In the genomic region with DNA sequence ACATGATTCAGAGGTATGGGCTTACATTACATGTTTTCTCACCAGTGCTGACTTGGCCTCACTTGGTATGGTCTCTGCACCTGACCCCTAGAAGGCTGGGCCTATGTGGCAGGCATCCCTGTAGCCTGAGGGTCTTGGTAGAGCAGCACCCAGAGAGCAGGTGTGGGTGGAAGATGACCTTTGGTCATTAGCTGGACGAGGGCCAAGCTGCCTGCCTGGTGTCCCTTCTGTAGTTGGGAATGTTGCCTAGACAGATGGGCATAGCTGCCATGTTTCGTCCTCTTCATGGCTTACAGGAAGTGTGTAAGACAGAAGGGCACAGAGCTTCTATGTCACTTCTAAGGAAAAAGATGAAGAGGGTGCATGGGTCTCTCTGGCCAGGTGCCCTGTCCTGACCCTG, we compare ENCODE assay signal across 23 mouse cellular contexts. TPM values are rescaled to one million over a fixed set of nuclear protein-coding genes. Genes with fewer than 3 reads are reported as not detected.
DNase-seq lines count a peak whose midpoint lies in the region; ATAC-seq and TF ChIP-seq lines count a peak whose summit lies in the region.
"Had no signal": no experiment of that assay in that cellular context is flagged by ENCODE, and none has a peak within 500 bp of the region (broad histone marks: within the 10 kb centered on the region; RNA-seq: fewer than 3 reads in every experiment).

No protein-coding gene starts in this region.

- ATAC-seq in kidney, embryonic 14.5 days (ENCODE audit: low FRiP score, low TSS enrichment): no peak
- no peak for ATAC-seq in liver, postnatal 0 days
- no peak for ATAC-seq in liver, embryonic 11.5 days (replicated peaks; ENCODE audit: low FRiP score)
- ATAC-seq: CD4-positive, CD25-positive, alpha-beta regulatory T cell, adult 4 months; forebrain, embryonic 14.5 days had no signal

- H3K27me3 ChIP-seq in kidney, adult 2 months (replicated peaks; ENCODE audit: control insufficient read depth, insufficient read depth, low read length): no peaks in the 10 kb centered on the region
- H3K27me3 ChIP-seq in kidney, embryonic 14.5 days (ENCODE audit: control insufficient read depth, insufficient read depth, low read length): no peaks in the 10 kb centered on the region
- no peaks in the 10 kb centered on the region for H3K27me3 ChIP-seq in liver, postnatal 0 days (ENCODE audit: insufficient read depth, low read length)
- H3K27me3 ChIP-seq in liver, embryonic 11.5 days (replicated peaks; ENCODE audit: control insufficient read depth, insufficient read depth, low read length): no peaks in the 10 kb centered on the region
- H3K27me3 ChIP-seq: embryonic facial prominence, embryonic 15.5 days had no signal

- H3K27ac ChIP-seq in kidney, adult 2 months (ENCODE audit: insufficient read depth, low read depth, low read length): no peak overlapping the region
- H3K27ac ChIP-seq in kidney, embryonic 14.5 days (ENCODE audit: low read depth, low read length): no peak overlapping the region
- no peak overlapping the region for H3K27ac ChIP-seq in liver, postnatal 0 days (ENCODE audit: low read depth)
- no peak overlapping the region for H3K27ac ChIP-seq in liver, embryonic 11.5 days (ENCODE audit: low read depth, low read length)
- H3K27ac ChIP-seq: embryonic facial prominence, embryonic 15.5 days; forebrain, embryonic 10.5 days; gastrocnemius, adult 2 months; heart, embryonic 13.5 days had no signal

- 41% methylated on average over 2 of the region's 2 CpGs for WGBS in kidney, adult 2 months
- WGBS in kidney, embryonic 14.5 days: 85% methylated on average over 2 of the region's 2 CpGs
- 65% methylated on average over 2 of the region's 2 CpGs for WGBS in liver, postnatal 0 days (ENCODE audit: insufficient replicate concordance)
- WGBS in liver, embryonic 11.5 days: 85% methylated on average over 2 of the region's 2 CpGs

- H3K4me1 ChIP-seq in kidney, adult 2 months (ENCODE audit: control insufficient read depth, insufficient read depth, low read length): no peaks in the 10 kb centered on the region
- no peaks in the 10 kb centered on the region for H3K4me1 ChIP-seq in kidney, embryonic 14.5 days (ENCODE audit: control insufficient read depth, insufficient read depth, low read length)
- no peaks in the 10 kb centered on the region for H3K4me1 ChIP-seq in liver, postnatal 0 days (ENCODE audit: insufficient read depth)
- H3K4me1 ChIP-seq in liver, embryonic 11.5 days (replicated peaks; ENCODE audit: control insufficient read depth, insufficient read depth, low read length): no peaks in the 10 kb centered on the region
- H3K4me1 ChIP-seq: embryonic facial prominence, embryonic 15.5 days had no signal

- H3K9me3 ChIP-seq in kidney, embryonic 14.5 days (ENCODE audit: control insufficient read depth, low read length): no peaks in the 10 kb centered on the region
- no peaks in the 10 kb centered on the region for H3K9me3 ChIP-seq in liver, postnatal 0 days (ENCODE audit: low read length)
- no peaks in the 10 kb centered on the region for H3K9me3 ChIP-seq in liver, embryonic 11.5 days (ENCODE audit: control insufficient read depth, low read length)
- H3K9me3 ChIP-seq: embryonic facial prominence, embryonic 15.5 days; forebrain, embryonic 10.5 days; G1E; heart, embryonic 13.5 days had no signal

- no peak overlapping the region for H3K4me2 ChIP-seq in kidney, embryonic 14.5 days (replicated peaks; ENCODE audit: low read depth, low read length)
- H3K4me2 ChIP-seq in liver, postnatal 0 days (ENCODE audit: low read depth, low read length): no peak overlapping the region
- no peak overlapping the region for H3K4me2 ChIP-seq in liver, embryonic 11.5 days
- H3K4me2 ChIP-seq: embryonic facial prominence, embryonic 15.5 days; heart, embryonic 13.5 days had no signal

- H3K4me3 ChIP-seq in kidney, adult 2 months (ENCODE audit: insufficient read depth, low read depth, low read length): no peak overlapping the region
- H3K4me3 ChIP-seq in kidney, embryonic 14.5 days (ENCODE audit: low read length): no peak overlapping the region
- H3K4me3 ChIP-seq in liver, postnatal 0 days (ENCODE audit: low read depth, low read length): no peak overlapping the region
- no peak overlapping the region for H3K4me3 ChIP-seq in liver, embryonic 11.5 days (ENCODE audit: low read depth, low read length)
- H3K4me3 ChIP-seq: embryonic facial prominence, embryonic 15.5 days; erythroblast, embryonic 14.5 days; forebrain, embryonic 10.5 days; gastrocnemius, adult 2 months; heart, embryonic 13.5 days had no signal

- TF ChIP-seq CTCF in kidney, adult 2 months (conservative IDR thresholded peaks at IDR 0.05; ENCODE audit: insufficient read depth, insufficient read length, low read depth, low read length): no peak
- TF ChIP-seq CTCF in liver, postnatal 0 days (IDR thresholded peaks at IDR 0.05; ENCODE audit: low read depth): no peak

- no peak for TF ChIP-seq EP300 in liver, postnatal 0 days (IDR thresholded peaks at IDR 0.05; ENCODE audit: low read depth)

- H3K9ac ChIP-seq in kidney, embryonic 14.5 days (ENCODE audit: low read depth, low read length): no peak overlapping the region
- no peak overlapping the region for H3K9ac ChIP-seq in liver, postnatal 0 days (replicated peaks)
- no peak overlapping the region for H3K9ac ChIP-seq in liver, embryonic 11.5 days (ENCODE audit: low read depth, low read length)
- H3K9ac ChIP-seq: embryonic facial prominence, embryonic 15.5 days; heart, embryonic 13.5 days had no signal

- peak; percentile 70 to 76 for DNase-seq in cerebellum, postnatal 10 days
- DNase-seq in cerebellum, adult 9-10 months: no peak
- peak; percentile 64 for DNase-seq in kidney, adult 2 months
- peak; percentile 55 for DNase-seq in liver, postnatal 0 days
- DNase-seq in liver, embryonic 11.5 days (ENCODE audit: low spot score): no peak
- DNase-seq in kidney, postnatal 4 days: peak; percentile 21 to 41
- no peak for DNase-seq in ovary, postnatal 10 days (ENCODE audit: low spot score)
- DNase-seq: adrenal gland, postnatal 10 days; B cell, adult 2 months; cerebellum, adult 11-12 months; cerebellum, adult 9-11 months; embryo, embryonic 11 days; gastrocnemius, adult 2 months; gastrocnemius, postnatal 25 days; heart, postnatal 36 days had no signal

- no peak for TF ChIP-seq POLR2A in kidney, adult 2 months (IDR thresholded peaks at IDR 0.05; ENCODE audit: low read depth, low read length)

- H3K36me3 ChIP-seq in kidney, adult 2 months (ENCODE audit: control insufficient read depth, insufficient read depth, low read length): no peaks in the 10 kb centered on the region
- no peaks in the 10 kb centered on the region for H3K36me3 ChIP-seq in kidney, embryonic 14.5 days (ENCODE audit: control insufficient read depth, insufficient read depth, low read length)
- H3K36me3 ChIP-seq in liver, postnatal 0 days (replicated peaks; ENCODE audit: insufficient read depth, low read length): no peaks in the 10 kb centered on the region
- 0 out of 2 replicates have a peak, but pooled peaks cover 3% of the 10 kb centered on the region for H3K36me3 ChIP-seq in liver, embryonic 11.5 days (ENCODE audit: control insufficient read depth, insufficient read depth, low read length)
- H3K36me3 ChIP-seq: embryonic facial prominence, embryonic 15.5 days; heart, embryonic 13.5 days had no signal

RNA-seq across cellular contexts. Expression of gene Crb2, which starts 47.8 kb away (rescaled TPM):
- 2.7 and 3.0 TPM in 2 replicates for polyA plus RNA-seq in kidney, adult 2 months (2012; rRNA removed)
- 2.2 and 3.2 TPM in 2 replicates for polyA plus RNA-seq in kidney, embryonic 14.5 days (2014; fragmentation: Nextera tagmentation; extraction: Ambion mirVana)
- 0.16 and 0.19 TPM in 2 replicates for polyA plus RNA-seq in liver, postnatal 0 days (2015; fragmentation: Nextera tagmentation; extraction: Ambion mirVana)
- polyA plus RNA-seq in liver, embryonic 11.5 days (2014; fragmentation: Nextera tagmentation; extraction: Ambion mirVana): 4.8 and 5.0 TPM in 2 replicates
- polyA plus RNA-seq: erythroblast, embryonic 14.5 days; G1E had no signal

Comparison
In these comparisons a context has a peak if more than half of its experiments do, and no peak if none do; other contexts are left out.
1. DNase-seq: peak in cerebellum, postnatal 10 days (2 of 2), kidney, adult 2 months (single experiment), liver, postnatal 0 days (single experiment) and kidney, postnatal 4 days (2 of 2); none in cerebellum, adult 9-10 months (single experiment), liver, embryonic 11.5 days (single experiment) and ovary, postnatal 10 days (single experiment).